Mouse (Mus musculus) megakaryocyte progenitor cell, adult 5-6 weeks (primary cell): Measurements from ENCODE around the gene Exph5. TPM values are rescaled to one million over a fixed set of nuclear protein-coding genes. Genes with fewer than 3 reads are reported as not detected.
A peak's percentile ranks its signal among the peaks of the same experiment; 100 is the strongest.

ENCODE experiments used
- ATAC-seq: replicated peaks from 2 replicates; pipeline ENCODE4 v1.8.0; 2016; ENCODE audit warnings: mild to moderate bottlenecking, moderate TSS enrichment, inconsistent platforms; ENCODE audit not compliant: poor library complexity
- total RNA-seq, 2 experiments: library from RNA; stranded (forward) in 1 of 2; stranded (reverse) in 1 of 2; fragments of 157-497, 149-512 nt in 1 of 2; fragments of 200-1000 nt in 1 of 2; gene quantifications; 2 replicates each; pipeline versions ENCODE4 v1.2.3 to v1.2.4; 2015 to 2017

Gene Exph5
- total RNA-seq (2015) (0.07 TPM in 1 of 2 replicates, not detected in the other), total RNA-seq (2017) (0.03 TPM in 1 of 2 replicates, not detected in the other)

GRCm38 (mm10) chr9:53301269-53301720, at the start of gene Exph5:
Gene Exph5, plus strand, starts transcription at chr9:53301670.
- peak; percentile 46; the same call in 1 of the 2 replicates for ATAC-seq

DNA sequence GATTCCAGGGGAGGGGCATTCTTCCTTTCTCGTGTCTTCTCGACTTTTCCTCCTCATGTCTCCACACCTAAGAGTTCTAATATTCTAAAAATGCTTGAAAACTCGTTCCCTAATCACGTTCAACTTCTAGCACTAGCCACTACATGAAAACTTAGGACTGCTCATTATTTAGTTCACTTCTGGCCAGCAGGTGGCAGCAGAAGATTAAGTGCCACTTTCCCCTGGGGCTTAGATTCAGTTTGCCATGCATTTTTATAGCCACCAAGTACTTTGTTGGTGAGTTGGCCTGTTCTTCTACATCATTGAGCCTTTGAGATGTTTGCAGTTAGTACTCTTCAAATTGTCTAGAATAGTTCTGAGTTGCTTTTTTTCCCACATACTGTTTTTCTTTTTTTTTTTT, 47.1 kb upstream of the Exph5 start:
- peak; percentile 98 for ATAC-seq

GRCm38 (mm10) chr9:53256690-53257305, 44.7 kb upstream of the Exph5 start:
- ATAC-seq: no peak

GRCm38 (mm10) chr9:53257772-53258171, 43.7 kb upstream of the Exph5 start:
- ATAC-seq: no peak

DNA sequence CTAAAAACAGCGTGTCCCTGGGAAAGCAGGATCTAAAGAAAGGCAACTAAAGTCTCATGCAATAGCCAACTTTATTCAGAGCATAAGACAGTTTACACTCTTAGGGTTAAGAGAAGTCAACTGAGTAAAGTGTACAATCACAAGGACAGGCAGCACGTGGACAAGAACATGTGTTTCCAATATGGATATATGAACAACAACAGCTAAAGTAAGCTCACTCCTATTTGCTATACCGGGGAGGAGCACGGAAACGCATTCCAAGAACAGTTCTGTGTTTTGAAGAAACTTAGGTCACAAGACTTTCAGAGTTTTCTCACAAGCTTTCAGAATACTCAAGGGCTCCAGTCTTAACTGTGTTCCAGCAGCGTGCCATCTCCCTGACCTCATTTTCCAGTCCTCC, 43.3 kb upstream of the Exph5 start:
- ATAC-seq: no peak

DNA sequence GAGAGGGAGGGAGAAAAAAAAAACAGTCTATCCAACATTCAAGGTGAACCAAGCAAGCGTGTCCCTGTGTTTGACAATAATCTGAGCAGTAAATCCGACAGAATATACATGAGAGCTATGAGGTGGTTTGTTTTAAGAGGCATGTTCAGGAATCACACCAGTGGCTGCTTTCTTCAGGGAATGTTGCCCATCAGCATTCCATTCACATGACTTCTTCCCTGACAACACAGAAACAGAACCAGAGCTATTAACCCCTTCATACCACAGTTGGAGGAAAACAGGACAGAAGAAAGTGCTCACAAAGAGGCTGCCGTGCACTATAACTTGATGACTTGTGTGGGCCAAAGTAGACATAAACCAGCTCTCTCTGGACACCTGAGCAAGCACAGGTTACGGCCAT, 37.1 kb upstream of the Exph5 start:
- no peak for ATAC-seq

DNA sequence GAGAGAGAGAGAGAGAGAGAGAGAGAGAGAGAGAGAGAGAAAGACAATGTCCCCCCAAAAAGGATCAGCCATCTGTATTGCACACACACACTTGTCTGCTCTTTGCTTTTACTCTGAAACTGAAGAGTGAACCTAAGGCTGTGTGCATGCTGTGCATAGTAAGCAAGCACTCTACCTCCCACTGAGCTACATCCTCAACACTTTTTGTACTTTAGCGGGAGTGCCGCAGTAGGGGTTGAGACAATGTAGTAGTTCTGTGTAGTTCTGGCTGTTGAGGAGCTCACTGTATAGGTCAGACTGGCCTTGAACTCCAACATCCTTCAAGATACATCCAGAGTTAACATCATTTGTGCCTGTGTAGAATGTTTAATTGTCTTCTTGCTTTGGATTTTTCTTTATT, 35.9 kb upstream of the Exph5 start:
- ATAC-seq: no peak

- 0 out of 2 replicates have a peak, but pooled peaks have one; percentile 15 for ATAC-seq
Observed at GRCm38 (mm10) chr9:53268036-53268435, 33.4 kb upstream of the Exph5 start.

GRCm38 (mm10) chr9:53268731-53269465, 32.6 kb upstream of the Exph5 start:
- peak; percentile 91 for ATAC-seq

GRCm38 (mm10) chr9:53269466-53269755, 32.1 kb upstream of the Exph5 start:
- no peak for ATAC-seq

DNA sequence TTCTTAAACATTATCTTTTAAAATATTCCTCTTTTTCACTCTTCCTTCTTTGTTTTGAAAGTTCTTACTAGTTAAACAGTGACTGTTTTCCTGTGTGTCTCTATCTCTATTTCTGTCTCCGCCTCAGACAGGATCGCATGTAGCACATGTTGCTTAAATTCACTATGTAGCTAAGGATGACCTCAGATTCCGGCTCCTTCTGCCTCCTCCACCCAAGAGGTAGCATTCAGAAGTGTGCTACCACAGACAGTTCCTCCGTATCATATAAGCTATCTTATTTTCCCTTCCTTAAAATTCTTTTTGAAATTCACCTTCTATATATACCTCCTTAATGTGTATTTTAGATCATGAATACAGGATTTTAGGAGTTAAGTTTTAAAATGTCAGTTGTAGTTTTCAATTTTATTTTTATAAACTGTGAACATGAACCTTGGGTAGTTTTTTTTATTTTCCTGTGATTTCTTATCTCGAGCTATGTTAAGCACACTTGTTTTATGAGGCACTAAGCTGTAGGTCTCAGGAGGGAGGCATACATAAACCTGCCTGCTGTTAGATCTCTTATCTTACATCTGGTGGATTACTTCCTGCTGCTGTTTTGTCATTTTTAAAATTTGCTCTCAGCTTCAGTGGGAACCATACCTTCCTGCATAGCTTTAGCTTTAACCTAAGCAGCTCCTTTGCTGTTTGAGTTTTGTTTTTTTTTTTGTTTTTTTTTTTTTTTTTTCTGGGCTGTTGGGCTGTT, 30.0 kb upstream of the Exph5 start:
- peak; percentile 35; the same call in 1 of the 2 replicates for ATAC-seq

DNA sequence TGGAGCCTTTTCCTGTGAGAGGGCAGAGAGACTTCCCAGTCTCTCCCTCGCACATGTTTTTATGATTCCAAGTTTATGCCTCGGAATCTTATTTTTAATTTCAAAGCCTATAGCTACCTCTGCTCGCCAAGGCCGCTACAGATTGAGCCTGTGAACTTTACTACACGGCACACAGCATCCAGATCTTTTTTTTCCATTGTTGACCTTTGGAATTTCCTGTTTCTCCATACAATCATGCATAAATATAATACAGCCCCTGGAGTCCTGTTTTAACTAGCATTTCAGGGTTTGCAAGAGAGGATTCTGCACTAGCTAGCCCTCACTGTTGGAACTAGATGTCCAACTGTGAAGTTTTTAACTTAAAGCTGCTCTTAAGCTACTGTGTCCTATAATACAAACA, 29.3 kb upstream of the Exph5 start:
- no peak for ATAC-seq

DNA sequence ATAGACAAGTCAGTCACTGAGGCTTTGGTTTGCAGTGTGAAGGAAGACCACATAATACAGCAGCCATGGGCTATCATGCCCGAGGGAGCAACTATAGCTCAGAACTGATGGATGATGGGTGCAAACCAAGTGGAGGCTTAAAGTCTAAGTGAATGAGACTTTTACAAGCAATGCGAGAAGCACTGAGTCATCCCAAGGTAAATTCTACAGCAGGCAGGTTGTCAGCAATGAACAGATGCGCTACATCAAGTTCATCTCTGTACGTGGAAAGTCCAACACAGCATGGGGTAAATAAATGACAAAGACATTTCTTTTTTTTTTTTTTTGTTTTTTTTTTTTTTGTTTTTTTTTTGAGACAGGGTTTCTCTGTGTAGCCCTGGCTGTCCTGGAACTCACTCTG, 28.8 kb upstream of the Exph5 start:
- no peak for ATAC-seq

DNA sequence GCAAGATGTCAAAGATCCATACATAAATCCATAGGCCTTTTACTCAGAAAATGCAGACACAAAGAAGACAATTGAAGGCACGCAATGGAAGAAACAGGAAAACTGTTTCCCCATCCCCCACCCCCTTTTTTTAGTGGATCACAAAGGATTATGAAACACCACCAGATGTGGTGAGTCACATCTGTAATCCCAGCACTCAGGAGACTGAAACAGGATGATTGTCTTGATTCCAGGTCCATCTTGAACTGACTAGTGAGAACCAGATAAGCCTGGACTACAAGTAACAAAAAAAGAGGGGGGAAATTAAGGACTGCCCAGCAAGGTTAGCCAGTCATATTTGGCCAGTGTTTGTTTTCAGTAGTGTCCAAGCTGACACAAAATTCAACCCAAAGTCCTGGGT, 25.1 kb upstream of the Exph5 start:
- ATAC-seq: no peak

DNA sequence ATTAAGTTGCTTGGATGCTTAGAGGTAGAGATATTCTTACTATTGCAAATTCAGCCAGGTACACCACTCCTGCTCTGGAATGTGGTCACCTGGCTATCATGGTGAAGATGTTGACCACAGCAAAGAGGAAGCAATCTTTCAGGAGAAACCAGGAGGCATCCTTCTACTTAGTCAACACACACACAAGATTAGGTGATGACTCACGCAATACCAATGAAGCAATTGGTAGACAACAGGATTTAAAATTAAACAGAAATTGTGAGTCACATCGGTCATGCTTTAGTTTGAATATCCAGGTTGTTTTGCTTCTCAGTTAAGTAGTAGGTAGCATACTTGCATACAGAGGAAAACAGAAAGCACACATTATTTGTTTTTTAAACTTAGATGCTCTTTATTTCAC, 22.5 kb upstream of the Exph5 start:
- ATAC-seq: no peak

- ATAC-seq: no peak
Observed at GRCm38 (mm10) chr9:53286793-53287192, 14.7 kb upstream of the Exph5 start.

DNA sequence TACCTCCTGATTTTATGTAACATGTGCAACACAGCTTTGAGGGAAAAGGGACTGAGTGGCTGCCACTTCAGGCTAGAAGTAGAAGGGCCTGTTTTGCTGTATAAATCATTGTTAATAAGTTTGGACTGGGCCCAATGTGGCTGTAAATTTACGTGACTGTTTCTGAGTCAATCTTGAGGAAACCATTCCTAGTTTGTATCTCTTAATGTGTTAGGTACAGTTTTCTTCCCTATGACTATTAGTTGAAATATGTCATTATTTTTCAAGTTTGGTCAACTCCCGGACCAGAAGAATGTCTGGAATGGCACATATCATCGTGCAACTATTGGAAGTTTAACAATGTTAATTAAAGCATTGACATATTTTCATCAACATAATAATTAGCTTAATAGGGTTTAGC, 11.5 kb upstream of the Exph5 start:
- ATAC-seq: no peak

GRCm38 (mm10) chr9:53292833-53293232, 8.6 kb upstream of the Exph5 start:
- no peak for ATAC-seq

DNA sequence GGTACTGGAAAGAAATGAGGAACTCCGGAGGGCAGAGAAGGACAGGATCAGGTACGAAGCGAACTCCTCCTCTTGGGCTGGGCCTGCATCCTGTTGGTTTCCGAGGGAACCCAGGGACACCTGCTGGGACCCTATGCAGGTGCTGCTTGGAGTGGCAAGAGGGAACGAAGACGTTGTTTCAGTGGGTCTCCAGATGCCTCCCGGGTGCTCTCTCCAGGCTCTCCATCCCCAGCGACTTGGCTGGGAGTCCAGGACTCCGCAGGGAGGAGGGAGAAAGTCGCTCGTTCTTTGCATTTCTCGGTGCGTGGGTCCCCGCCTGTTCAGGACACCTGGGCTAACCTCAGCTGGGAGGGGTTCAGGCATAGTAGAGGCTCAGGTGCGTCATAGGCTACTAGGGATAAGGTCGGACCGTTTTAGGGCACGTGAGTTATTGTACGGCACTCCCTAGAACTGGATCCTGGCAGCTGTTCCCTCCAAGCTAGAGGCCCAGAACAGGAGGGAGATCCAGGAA, 386 bp downstream of the Exph5 start:
- 0 out of 2 replicates have a peak, but pooled peaks have one; percentile 11 for ATAC-seq

GRCm38 (mm10) chr9:53302415-53302814, 945 bp downstream of the Exph5 start:
- no peak for ATAC-seq

DNA sequence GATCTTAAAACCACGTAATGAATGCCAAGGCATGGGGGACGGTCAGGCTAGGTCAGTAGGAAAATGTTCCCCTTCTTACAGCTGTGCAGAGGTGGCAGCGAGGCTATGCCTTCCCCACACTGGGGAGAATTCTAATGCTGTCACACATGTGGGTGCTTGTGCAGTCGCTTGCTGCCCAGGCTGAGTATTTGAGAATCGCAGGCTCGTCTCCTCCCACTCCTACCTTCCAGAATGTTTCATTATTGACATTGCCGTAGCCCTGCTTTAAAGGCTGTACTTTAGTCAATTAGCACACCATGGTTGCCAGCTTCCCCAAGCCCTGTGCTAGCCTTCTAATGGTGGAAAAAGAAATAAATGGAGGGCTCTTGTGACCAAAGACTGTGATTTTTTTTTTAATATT, 6.4 kb downstream of the Exph5 start:
- no peak for ATAC-seq

- ATAC-seq: no peak
Observed at GRCm38 (mm10) chr9:53312981-53313380, 11.5 kb downstream of the Exph5 start.
